Mouse (Mus musculus): ENCODE results near the gene Chchd6.
A peak's percentile ranks its signal among the peaks of the same experiment; 100 is the strongest.

The Chchd6 gene

DNA sequence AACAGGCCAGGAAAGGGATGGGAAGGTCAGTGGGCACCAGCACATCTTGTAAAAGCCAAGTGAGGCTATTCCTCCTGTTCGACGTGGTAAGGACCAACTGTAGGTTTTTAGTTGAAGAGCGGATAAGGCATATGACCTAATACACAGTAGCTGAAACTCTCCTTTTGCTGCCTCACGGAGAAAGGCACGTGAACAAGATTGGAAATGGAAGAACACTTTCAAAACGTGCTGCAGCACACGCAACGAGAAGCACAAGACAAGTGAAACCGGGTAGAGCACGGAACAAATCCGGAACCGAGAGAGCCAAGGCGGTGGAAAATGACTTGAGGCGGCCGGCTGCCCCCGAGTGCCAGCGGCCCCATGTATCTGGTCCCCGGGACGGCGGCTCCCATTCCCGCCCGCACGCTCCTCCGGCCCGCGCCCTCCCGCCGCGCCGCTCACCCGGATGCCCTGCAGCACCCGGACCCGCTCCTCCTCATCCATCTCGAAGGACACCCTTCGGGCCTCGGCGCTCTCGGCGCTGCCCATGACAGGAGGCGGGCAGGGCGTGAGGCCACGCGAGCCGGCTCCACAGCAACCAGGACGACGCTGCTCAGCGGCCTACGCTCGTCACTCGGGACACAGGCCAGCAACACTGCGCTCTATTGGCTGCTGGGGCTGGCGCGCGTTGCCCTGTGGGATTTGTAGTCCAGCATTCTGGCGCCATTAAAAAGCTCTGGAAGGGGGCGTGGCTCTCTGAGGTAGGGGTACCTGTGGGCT, at the start of gene Chchd6:
Gene Chchd6 (minus strand): TSS at position 635 of the 759 bp plus-strand sequence.
- peak; percentile 94 for DNase-seq (ENCODE audit: extremely low spot score)

- peak; percentile 97 for DNase-seq (ENCODE audit: extremely low spot score)
Measured at GRCm38 (mm10) chr6:89644271-89645075, 49.0 kb upstream of the Chchd6 start.

GRCm38 (mm10) chr6:89643798-89644270, 48.4 kb upstream of the Chchd6 start, which contains the start of gene Txnrd3:
Txnrd3 (plus strand) TSS chr6:89643988.
- DNase-seq (ENCODE audit: extremely low spot score): peak; percentile 90

- DNase-seq (ENCODE audit: extremely low spot score): peak; percentile 36
Measured at GRCm38 (mm10) chr6:89639025-89639424, 43.6 kb upstream of the Chchd6 start.

- DNase-seq (ENCODE audit: extremely low spot score): no peak
Measured at GRCm38 (mm10) chr6:89637977-89638376, 42.5 kb upstream of the Chchd6 start.

GRCm38 (mm10) chr6:89634400-89634799, 38.9 kb upstream of the Chchd6 start:
- no peak for DNase-seq (ENCODE audit: extremely low spot score)

DNA sequence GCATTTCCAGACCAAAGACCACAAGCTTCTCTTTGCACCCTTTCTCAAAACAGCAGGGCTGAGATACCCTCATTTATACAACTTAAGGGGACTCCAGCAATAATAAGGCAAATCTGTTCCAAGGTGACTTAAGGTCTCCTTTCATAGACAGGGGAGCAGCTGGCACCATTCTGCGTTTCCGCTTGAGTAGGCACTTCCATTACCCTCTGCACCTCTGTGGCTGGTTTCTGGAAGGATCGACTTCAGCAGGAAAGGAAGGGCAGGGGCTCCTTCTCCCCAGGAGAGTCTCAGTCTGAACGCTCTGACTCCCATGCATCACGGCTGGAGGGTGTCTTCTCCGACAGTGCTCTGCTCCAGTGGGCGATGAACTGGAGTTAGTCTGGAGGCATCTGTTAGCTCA, 37.7 kb upstream of the Chchd6 start:
- no peak for DNase-seq (ENCODE audit: extremely low spot score)

- peak; percentile 74 for DNase-seq (ENCODE audit: extremely low spot score)
Measured at GRCm38 (mm10) chr6:89631809-89632562, 36.5 kb upstream of the Chchd6 start.

DNA sequence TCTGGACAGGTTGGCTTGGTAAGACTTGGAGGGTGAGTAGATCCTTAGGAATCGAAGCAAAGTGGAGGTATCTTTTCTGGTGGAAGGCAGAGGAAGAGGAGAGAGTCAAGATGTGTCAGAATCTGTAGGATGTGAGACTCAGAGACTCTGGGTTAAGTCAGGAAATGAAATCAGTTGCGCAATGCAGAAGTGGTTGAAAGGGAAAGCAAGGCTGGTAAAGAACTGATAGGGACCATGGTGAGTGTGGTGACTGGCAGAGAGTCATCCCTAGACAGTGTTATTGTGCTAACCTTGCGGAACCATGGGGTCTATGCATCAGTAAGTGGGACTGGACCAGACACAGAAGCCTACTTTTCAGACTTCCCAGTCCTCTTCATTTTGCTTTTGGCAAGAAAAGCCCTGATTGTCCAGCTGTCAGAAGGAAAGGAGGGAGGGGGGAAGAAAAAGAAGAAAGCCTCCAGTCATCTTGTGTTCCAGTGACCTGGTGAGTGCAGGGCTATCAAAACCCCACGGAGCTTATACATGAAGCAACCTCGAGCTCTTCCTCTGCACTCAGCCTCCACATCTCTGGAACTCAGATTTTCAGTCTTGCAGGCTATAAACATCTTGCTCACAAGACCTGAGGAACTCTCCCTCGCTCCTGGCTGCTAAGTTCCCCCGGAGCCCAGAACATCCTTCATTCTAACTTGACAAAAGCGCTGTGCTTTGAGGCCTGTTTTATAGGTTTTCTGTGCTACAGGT, 32.8 kb upstream of the Chchd6 start:
- DNase-seq (ENCODE audit: extremely low spot score): no peak

DNA sequence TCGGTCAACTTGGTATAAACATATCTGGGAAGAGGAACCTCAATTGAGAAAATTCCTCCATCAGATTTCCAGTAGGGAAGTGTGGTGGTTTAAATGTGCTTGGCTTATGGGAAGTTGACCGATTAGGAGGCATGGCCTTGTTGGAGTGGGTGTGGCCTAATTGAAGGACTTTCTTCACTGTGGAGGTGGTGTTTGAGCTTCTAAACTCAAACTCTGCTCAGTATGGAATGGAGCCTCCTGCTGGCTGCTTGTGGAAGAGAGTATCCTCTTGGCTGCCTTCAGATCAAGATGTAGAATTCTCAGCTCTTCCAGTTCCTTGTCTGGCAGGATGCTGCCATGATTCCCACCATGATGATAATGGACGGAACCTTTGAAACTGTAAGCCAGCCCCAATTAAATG, 27.2 kb upstream of the Chchd6 start:
- DNase-seq (ENCODE audit: extremely low spot score): no peak

GRCm38 (mm10) chr6:89615373-89615755, 19.9 kb upstream of the Chchd6 start:
- DNase-seq (ENCODE audit: extremely low spot score): no peak

DNA sequence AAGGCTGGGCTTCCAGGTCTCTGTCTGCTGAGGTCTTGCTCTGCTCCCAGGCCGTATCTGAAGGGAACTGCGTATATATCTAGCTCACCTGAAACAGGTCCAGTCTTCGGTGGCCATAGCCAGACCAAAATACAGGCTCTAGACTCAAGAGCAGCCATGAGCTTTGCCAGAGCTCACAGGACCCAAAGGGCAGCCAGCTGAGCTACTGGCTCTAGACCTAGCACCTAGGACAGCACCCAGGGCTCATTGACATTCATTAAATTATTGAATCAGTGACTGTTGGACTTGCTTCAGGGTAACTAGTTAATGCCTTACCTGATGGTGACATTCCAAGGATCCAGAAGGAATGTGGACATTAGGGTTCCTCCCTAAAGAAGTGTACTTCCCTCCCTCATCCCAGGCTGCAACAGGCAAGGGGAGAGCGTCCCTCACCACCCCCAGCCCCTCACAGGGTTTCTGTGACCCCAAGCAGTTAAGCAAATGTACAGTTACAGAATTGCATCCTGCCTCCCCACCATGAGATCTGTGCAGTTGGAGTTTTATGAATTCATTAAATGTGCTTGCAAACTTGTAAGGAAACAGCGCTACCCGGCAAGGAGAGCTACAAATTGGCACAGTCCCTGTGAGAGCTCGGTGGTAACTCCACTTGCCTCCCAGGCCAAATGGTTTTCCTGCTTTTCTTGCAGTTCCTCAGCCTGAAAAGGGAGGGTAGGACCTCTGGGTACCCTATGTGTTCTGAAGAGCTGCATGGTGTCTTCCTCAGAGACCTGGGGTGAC, 19.3 kb upstream of the Chchd6 start:
- no peak for DNase-seq (ENCODE audit: extremely low spot score)

DNA sequence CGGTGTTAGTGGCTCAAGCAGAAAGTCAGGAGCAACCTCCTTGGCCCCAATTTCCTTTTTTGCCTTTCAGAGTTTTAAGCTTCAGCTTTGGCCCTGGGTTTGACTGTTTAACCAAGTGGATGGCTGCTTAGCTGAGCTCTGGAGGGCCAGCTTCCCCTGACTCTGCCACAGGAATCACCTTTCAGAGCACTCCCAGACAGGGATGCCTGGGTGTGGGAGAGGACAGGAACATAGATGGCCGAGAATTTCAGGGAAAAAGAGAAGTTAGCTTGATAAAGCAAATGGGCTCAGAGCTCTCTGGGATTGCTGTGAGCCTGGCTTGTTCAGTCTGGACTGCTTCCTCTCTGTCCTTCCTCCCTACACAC, 18.6 kb upstream of the Chchd6 start:
- DNase-seq (ENCODE audit: extremely low spot score): no peak

DNA sequence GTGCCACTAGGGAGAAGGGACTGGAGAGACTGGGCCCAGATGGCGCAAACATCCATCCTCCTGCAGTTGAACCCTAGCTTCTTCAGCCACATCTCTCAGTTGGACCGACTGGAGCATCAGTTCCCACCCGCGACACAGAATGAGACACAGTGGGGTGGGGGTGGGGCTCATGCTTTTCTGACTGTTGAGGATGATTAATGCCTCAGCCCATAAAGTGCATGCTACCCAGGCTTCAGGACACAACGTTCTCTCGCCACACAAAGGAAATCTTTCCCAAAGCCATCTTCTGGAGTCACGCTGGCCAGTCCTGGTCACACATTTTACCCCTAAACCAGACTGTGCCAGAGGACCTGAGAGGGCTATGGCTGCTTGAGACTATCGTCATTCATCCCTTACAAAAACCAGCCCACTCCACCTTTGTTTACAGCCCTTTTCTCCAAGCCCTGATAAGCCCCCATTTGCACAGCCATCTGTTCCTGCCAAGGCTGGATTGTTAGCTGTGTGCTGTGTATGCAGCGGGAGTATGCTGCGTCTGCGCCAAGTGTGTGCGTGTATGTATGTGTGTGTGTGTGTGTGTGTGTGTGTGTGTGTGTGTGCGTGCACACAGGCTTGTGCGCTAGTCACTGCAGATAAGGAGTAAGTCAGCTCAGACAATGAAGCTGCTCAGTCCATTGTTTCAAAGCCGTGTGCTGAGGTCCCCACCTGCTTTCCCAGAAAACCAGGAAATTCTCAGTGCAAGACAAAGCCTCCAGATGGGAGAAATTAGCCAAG, 18.1 kb upstream of the Chchd6 start:
- DNase-seq (ENCODE audit: extremely low spot score): peak; percentile 36

DNA sequence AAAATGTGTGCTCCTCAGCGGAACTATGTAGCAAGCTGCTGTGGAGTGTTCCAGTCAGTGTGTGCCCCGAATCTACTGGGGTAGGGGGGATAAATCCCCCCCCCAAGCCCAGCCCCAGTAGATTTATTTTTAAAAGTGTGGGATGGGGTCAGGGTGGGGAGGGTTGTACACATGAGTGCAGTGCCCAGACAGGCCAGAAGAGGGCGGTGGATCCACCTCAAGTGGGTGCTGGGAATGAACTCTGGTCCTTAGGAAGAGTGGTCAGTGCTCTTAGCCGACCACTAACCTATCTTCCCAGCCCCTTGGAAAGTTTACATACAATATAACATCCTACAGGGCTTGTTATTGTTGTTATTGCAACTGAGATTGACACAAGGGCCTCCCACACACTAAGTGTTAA, 12.5 kb upstream of the Chchd6 start:
- DNase-seq (ENCODE audit: extremely low spot score): no peak

DNA sequence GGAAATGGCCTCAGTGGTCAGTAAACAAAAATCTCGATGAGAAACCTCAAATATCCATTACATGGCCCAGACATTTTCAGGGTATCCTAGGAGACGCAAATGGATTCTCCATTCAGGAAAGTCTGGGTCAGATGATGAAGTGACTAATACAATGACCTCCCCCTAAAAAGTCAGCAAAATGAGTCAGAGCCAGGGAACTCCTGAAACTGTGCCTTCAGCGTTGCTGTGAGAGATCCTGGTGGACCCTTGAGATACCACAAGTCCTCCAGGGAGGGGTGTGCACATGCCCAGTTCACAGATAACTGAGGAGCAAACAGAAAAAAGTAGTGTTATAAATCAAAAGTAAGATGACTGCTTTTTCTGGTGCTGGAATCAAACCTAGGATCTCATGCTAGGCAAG, 10.6 kb upstream of the Chchd6 start:
- no peak for DNase-seq (ENCODE audit: extremely low spot score)

DNA sequence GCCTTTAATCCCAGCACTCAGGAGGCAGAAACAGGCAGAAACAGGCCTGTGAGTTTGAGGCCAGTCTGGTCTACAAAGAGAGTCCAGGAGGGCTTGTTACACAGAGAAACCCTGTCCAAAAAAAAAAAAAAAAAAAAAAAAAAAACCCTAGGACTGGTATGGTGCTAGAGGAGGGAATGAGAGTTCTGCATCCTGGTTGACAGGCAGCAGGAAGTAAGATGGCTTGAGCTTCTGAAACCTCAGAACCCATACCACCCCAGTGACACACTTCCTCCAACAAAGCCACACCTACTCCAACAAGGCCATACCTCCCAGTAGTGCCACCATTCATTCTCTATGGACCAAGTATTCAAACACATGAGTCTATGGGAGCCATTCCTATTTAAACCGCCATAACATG, 1.1 kb upstream of the Chchd6 start:
- no peak for DNase-seq (ENCODE audit: extremely low spot score)

GRCm38 (mm10) chr6:89595777-89596146, 310 bp upstream of the Chchd6 start:
- DNase-seq (ENCODE audit: extremely low spot score): no peak

GRCm38 (mm10) chr6:89592016-89592415, 3.4 kb downstream of the Chchd6 start:
- DNase-seq (ENCODE audit: extremely low spot score): no peak

GRCm38 (mm10) chr6:89591531-89591930, 3.9 kb downstream of the Chchd6 start:
- DNase-seq (ENCODE audit: extremely low spot score): no peak
